Mouse (Mus musculus) stomach, embryonic 14.5 days (tissue): Measurements from ENCODE around the gene Ahcy. TPM values are rescaled to one million over a fixed set of nuclear protein-coding genes. Genes with fewer than 3 reads are reported as not detected.
A peak's percentile ranks its signal among the peaks of the same experiment; 100 is the strongest.
"Not testable (repeated sequence)": the region's sequence is repeated elsewhere in the genome, so short reads cannot be mapped to it uniquely, and the experiment has no call there.

Source experiments
- ATAC-seq: fragments of 200-750 bp; cut with Nextera tagmentation; 2 replicates; pipeline ENCODE4 v1.8.0; 2017; ENCODE audit warnings: low read depth, moderate TSS enrichment; ENCODE audit not compliant: insufficient number of reproducible peaks, insufficient read depth, low FRiP score
- H3K27ac ChIP-seq: fragments of 300-500 bp; sonication (generic); 2 replicates; pipeline ENCODE4 v1.5.1; 2014; ENCODE audit warnings: mild to moderate bottlenecking, low read length, moderate library complexity, mixed read lengths
- H3K27me3 ChIP-seq: fragments of 300-500 bp; sonication (generic); 2 replicates; pipeline ENCODE4 v1.6.1; 2014; ENCODE audit warnings: low read length, control low read depth, mixed read lengths; ENCODE audit not compliant: control insufficient read depth, insufficient read depth
- H3K36me3 ChIP-seq: fragments of 300-500 bp; sonication (generic); 2 replicates; pipeline ENCODE4 v1.6.1; 2014; ENCODE audit warnings: mild to moderate bottlenecking, control low read depth, low read length, moderate library complexity, mixed read lengths; ENCODE audit not compliant: control insufficient read depth, insufficient read depth
- H3K4me1 ChIP-seq: fragments of 300-500 bp; sonication (generic); 2 replicates; pipeline ENCODE4 v1.6.1; 2014; ENCODE audit warnings: low read length, control low read depth, mixed read lengths; ENCODE audit not compliant: control insufficient read depth, insufficient read depth
- H3K4me2 ChIP-seq: fragments of 300-500 bp; sonication (generic); replicated peaks from 2 replicates; pipeline ENCODE4 v1.6.1; 2014; ENCODE audit warnings: low read depth, low read length, control low read depth
- H3K4me3 ChIP-seq: fragments of 300-500 bp; sonication (generic); 2 replicates; pipeline ENCODE4 v1.5.1; 2014; ENCODE audit warnings: low read depth, low read length, control low read depth
- H3K9ac ChIP-seq: fragments of 300-500 bp; sonication (generic); replicated peaks from 2 replicates; pipeline ENCODE4 v1.6.1; 2014; ENCODE audit warnings: low read depth, mild to moderate bottlenecking, control low read depth, low read length, moderate library complexity, mixed read lengths
- H3K9me3 ChIP-seq: fragments of 300-500 bp; sonication (generic); 2 replicates; pipeline ENCODE4 v1.6.1; 2016; ENCODE audit warnings: low read depth, low read length, control low read depth; ENCODE audit not compliant: control insufficient read depth
- WGBS: fragments of 180-500 bp; shearing (Covaris S2); extraction: QIAGEN DNeasy Blood & Tissue Kit; methylation state at CpG from one replicate; pipeline ENCODE4 v1.1.7; 2014; 5-methylcytosine and 5-hydroxymethylcytosine counted together
- polyA plus RNA-seq: library from polyadenylated mRNA; unstranded; fragments of >200 nt; fragmentation: Nextera tagmentation; extraction: Ambion mirVana; gene quantifications from 2 replicates; pipeline ENCODE4 v1.2.1, GENCODE M21; 2014

Gene Ahcy
- polyA plus RNA-seq, 1 experiment from 2014 or later: 71.9 TPM

DNA sequence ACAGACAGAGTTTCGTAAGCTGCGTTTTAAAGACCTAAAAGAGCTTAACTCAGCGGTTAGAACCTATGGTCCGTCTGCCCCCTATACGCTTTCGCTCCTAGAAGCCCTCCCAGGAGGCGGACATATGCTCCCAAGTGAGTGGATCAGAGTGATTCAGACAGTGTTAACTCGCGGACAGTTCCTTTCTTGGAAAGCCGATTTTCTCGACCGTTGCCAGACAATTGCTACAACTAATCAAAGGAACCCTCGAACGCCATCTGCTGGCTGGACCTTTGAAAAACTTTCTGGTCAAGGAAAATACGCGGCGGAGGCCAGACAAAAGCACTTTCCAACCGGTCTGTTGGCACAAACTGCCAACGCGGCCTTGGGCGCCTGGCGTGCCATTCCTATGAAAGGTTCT, 54.6 kb downstream of the Ahcy start:
- H3K4me1 ChIP-seq: peaks cover 3% of the 10 kb centered on the region; the same call in 1 of the 2 replicates
- peak; percentile 80; the same call in 1 of the 2 replicates for ATAC-seq
- no peaks in the 10 kb centered on the region for H3K9me3 ChIP-seq
- peak overlapping the region; percentile 40 for H3K4me3 ChIP-seq
- peak overlapping the region; percentile 86 for H3K27ac ChIP-seq
- H3K36me3 ChIP-seq: no peaks in the 10 kb centered on the region
- WGBS: 1% methylated on average over 22 of the region's 22 CpGs
- H3K27me3 ChIP-seq: no peaks in the 10 kb centered on the region
- peak overlapping the region; percentile 90 for H3K4me2 ChIP-seq
- peak overlapping the region; percentile 19; the same call in 1 of the 2 replicates for H3K9ac ChIP-seq

DNA sequence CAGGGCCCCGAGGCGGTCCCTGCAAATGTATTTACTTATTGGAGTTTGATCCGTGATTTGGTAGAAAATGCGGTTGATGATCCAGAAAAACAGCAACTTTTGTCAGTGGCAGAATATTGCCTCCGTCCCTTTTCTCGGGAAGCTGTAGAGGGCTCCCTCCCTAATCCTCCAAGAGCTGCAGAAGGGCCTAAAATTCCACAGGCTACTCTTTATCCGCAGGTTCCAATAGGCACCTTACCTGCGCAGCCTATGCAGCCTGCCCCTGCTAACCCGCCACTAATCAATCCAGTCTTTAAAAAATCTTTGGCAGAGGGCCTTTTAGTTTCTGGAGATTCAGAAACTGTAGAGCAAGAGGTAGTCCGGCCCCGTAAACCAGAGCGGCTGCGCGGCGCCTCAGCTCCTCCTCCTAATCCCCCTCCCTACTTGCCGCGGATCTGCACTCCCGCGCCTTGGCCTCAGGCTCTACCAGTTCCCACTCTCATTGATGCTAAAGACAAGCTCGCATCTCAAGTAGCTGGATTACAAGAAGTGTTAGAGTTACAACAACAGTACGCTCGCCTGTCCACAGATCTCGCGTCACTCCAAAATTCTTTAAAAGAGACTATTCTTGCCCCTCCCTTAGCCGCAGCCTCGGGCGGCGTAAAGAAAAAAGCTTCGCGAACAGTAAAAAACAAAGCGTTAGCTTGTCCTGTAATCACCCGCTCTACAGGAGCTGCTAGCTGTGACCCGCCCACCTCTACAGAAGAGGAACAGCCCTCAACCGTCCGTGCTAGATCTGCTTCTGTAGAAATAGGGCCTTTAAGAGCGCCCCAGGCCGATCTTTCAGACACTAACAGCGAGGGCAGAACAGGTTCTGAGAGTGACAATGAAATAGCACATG, 55.3 kb downstream of the Ahcy start:
- under 1% methylated on average over 38 of the region's 38 CpGs for WGBS

DNA sequence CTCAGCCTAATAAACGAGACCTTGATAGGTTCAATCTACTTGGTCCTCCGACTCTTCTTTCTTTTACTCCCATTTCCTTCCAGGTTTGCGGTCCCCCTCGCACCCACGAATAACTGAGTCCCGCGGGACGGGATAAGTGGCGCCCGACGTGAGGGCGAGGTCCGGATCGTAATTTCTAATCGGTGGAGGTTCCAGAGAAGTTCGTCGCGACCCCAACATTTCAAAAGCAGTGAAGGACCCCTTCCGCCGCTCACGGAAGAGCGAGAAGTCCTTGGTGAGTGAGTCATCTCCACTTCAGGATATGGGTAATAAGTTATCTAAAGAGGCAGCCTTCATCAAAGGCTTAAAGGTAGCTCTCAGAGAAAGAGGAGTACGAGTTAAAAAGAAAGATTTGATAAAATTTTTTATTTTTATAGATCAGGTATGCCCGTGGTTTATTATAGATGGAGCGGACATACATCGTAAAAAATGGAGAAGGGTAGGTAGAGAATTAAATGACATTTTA, 56.0 kb downstream of the Ahcy start, which contains the start of gene Gm14226:
Gene Gm14226, plus strand, starts transcription at position 16 of the 505 bp plus-strand sequence.
- H3K36me3 ChIP-seq, H3K4me1 ChIP-seq, H3K9me3 ChIP-seq, ATAC-seq, H3K27me3 ChIP-seq: not testable (repeated sequence)
- peak within 1 kb of the TSS; percentile 90 for H3K4me2 ChIP-seq
- peak within 1 kb of the TSS; percentile 40 for H3K4me3 ChIP-seq
- H3K9ac ChIP-seq: peak within 1 kb of the TSS; percentile 19
- 2% methylated on average over 24 of the region's 26 CpGs for WGBS
- H3K27ac ChIP-seq: peak within 1 kb of the TSS; percentile 86

More for the DNA sequence above, 55.3 kb downstream of the Ahcy start:
- Histone ChIP-seq H3K4me1 (peaks cover 3% of the 10 kb centered on the region; the same call in 1 of the 2 replicates), H3K4me2 (peak overlapping the region; percentile 90), H3K27ac (peak overlapping the region; percentile 86), H3K27me3 (no peaks in the 10 kb centered on the region), H3K4me3 (peak overlapping the region; percentile 40), H3K9ac (peak overlapping the region; percentile 19), H3K9me3 (no peaks in the 10 kb centered on the region), H3K36me3 (no peaks in the 10 kb centered on the region)
- ATAC-seq: peak; percentile 90; the same call in 1 of the 2 replicates

DNA sequence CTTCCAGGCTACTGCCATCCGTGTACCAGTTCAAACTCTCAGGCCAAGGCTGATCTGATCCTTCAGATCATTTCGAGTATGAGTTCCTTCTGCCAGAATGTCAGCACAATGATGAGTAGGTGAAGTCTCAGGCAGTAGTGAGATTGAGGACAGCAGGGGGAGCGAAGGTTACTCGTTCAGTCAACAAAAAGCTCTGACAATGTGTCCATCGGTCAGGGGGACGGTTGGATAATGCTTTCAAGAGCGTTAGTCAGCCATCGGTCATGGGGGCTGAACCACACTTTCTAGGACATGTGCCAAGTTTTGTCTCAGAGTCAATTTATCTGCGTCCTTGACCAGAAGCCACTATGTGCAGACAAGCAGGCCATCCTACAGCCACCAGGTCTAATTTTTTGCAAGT, 57.5 kb downstream of the Ahcy start:
- not testable (repeated sequence) for H3K36me3 ChIP-seq, H3K27me3 ChIP-seq, H3K4me2 ChIP-seq, ATAC-seq, H3K9ac ChIP-seq, H3K27ac ChIP-seq, H3K4me1 ChIP-seq, H3K4me3 ChIP-seq, H3K9me3 ChIP-seq
- 30% methylated on average over 5 of the region's 9 CpGs for WGBS

DNA sequence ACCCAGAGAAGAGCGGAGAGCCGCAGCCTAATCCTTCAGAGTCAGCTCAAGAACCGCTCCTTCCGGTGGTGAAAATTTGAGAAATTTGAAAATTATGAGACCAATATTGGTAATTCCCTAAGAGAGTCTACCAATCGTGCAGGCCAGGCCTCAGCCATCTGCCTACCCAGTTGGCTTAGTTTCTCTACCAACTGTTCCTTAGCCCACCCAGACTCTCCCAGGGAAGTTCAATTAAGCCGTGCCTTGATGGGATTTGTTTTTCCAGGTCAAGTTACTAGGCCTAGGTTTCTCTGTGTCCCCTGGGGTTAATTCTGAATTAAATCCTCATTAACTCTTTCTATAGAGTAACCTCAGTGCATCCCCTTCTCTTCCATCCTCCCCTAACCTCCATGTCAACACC, 61.3 kb downstream of the Ahcy start:
- no peak for ATAC-seq
- 84% methylated on average over 6 of the region's 6 CpGs for WGBS
- no peak overlapping the region for H3K27ac ChIP-seq

DNA sequence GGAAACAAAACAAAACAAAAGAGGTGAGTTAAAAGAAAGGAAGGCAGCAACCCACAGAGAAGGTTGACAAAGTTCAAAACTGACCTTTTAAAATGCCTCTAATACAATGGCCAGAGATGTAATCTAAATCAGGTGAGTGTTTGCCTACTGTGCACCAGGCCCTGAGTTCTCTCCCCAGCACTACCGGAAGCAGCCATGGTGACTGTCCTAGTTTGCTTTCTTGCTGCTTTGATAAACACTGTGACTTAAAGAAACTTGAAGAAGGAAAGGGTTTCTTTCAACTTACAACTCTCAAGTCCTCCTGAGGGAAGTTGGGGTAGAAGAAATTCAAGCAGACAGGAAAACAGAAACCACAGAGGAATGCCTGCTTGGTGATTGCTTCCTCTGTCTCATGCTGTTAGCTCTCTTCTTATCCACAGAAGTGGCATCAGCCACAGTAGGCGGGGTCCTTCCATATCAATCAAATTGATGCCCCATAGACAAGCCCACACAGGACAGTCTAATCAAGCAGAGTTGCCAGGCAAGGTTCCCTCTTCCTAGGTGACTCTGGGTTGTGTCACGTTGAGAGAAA, 63.1 kb downstream of the Ahcy start:
- H3K36me3 ChIP-seq: no peaks in the 10 kb centered on the region
- H3K4me3 ChIP-seq: no peak overlapping the region
- WGBS: 30% methylated on average over 3 of the region's 3 CpGs
- H3K9ac ChIP-seq: no peak overlapping the region
- no peaks in the 10 kb centered on the region for H3K9me3 ChIP-seq
- no peaks in the 10 kb centered on the region for H3K27me3 ChIP-seq
- no peaks in the 10 kb centered on the region for H3K4me1 ChIP-seq
- H3K4me2 ChIP-seq: no peak overlapping the region
- no peak for ATAC-seq
- H3K27ac ChIP-seq: no peak overlapping the region

More for the DNA sequence above, 61.3 kb downstream of the Ahcy start:
- H3K4me3 ChIP-seq: no peak overlapping the region
- H3K27me3 ChIP-seq: no peaks in the 10 kb centered on the region
- H3K4me2 ChIP-seq: no peak overlapping the region
- no peaks in the 10 kb centered on the region for H3K9me3 ChIP-seq
- H3K4me1 ChIP-seq: no peaks in the 10 kb centered on the region
- H3K36me3 ChIP-seq: no peaks in the 10 kb centered on the region
- no peak overlapping the region for H3K9ac ChIP-seq

Other genes starting within 250 kb of the Ahcy start
- gene Eif2s2, start 181.6 kb downstream of the Ahcy start, polyA plus RNA-seq: 101 and 108 TPM in 2 replicates
- 1.1 and 3.2 TPM in 2 replicates for gene Gm14226, start 56.2 kb downstream of the Ahcy start, polyA plus RNA-seq
- gene Itch, start 59.0 kb upstream of the Ahcy start, polyA plus RNA-seq: 58.4 and 62.2 TPM in 2 replicates
- gene Dynlrb1, start 162.0 kb upstream of the Ahcy start, polyA plus RNA-seq: 417 and 449 TPM in 2 replicates
- gene Map1lc3a, start 201.8 kb upstream of the Ahcy start, polyA plus RNA-seq: 211 and 225 TPM in 2 replicates